Comparison of ENCODE assay signal across 8 mouse cellular contexts in the genomic region with DNA sequence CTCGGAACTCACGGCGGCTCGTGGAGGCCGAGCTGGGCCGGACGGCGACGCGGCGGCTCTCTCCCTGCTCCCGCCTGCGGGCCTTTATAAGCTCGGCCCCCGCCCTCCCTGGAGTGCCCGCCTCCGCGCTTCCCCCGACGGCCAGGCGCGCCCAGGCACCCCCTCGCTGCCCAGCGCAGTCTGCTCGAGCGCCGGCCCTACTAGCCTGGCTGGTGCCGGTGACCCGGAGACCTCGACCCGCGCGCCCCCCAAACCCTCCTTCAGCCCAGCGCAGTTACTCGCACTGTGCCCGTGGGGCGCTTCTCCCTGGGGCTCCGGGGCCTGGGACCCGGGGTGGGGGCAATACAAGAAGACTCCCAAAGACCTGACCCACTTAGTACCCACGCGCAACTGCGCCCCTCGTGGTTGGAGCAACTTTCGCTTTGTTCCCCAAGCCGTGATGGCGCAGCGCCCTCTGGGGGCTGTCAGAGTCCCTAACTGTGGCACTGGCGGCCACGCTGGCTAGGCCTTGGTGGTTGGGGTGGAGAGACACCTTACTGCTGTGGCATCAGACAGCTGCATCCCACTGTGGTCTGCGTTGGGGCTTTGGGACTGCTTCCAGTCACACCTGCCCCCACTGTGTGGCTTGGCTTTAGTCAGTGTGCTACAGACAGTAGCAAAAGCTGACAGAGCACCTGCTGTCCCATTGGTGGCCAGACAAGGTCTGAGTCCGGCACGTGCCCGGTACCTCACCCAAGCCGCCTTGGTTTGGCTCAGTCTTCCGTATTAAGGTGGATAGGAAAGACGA. TPM values are rescaled to one million over a fixed set of nuclear protein-coding genes. Genes with fewer than 3 reads are reported as not detected.
A peak's percentile ranks its signal among the peaks of the same experiment; 100 is the strongest.
DNase-seq lines count a peak whose midpoint lies in the region; ATAC-seq and TF ChIP-seq lines count a peak whose summit lies in the region.

A gene (minus strand): TSS at position 65 of the 787 bp plus-strand sequence.

- peak within 1 kb of the TSS; percentile 76 for H3K4me2 ChIP-seq in hindbrain, embryonic 15.5 days

- no peak for TF ChIP-seq CTCF in Patski (IDR thresholded peaks at IDR 0.05)

- POLR2A ChIA-PET in Patski (lab: Charles Lee) = interaction anchor here (0.9 to 6.6 kb wide), 6 partner anchors 27 to 63 kb away, joined by 3 to 55 read pairs (median 4); no protein-coding TSS in a partner anchor

- H3K27ac ChIP-seq in hindbrain, embryonic 15.5 days (replicated peaks) = peak within 1 kb of the TSS; percentile 16
- H3K27ac ChIP-seq in macrophage = peak within 1 kb of the TSS; percentile 69

- no peaks in the 10 kb centered on the region for H3K9me3 ChIP-seq in hindbrain, embryonic 15.5 days

- H3K4me3 ChIP-seq in hindbrain, embryonic 15.5 days = peak within 1 kb of the TSS; percentile 46
- peak within 1 kb of the TSS; percentile 61 for H3K4me3 ChIP-seq in macrophage (ENCODE audit: inconsistent target)

- peaks cover 14% of the 10 kb centered on the region for H3K4me1 ChIP-seq in hindbrain, embryonic 15.5 days (replicated peaks)

- no peaks in the 10 kb centered on the region for H3K27me3 ChIP-seq in Patski
- peaks cover 32% of the 10 kb centered on the region for H3K27me3 ChIP-seq in hindbrain, embryonic 15.5 days

- peak; percentile 65 for ATAC-seq in Patski
- ATAC-seq in hindbrain, embryonic 15.5 days (ENCODE audit: low FRiP score, low read depth) = peak; percentile 59; the same call in 1 of the 2 replicates

- H3K36me3 ChIP-seq in hindbrain, embryonic 15.5 days = no peaks in the 10 kb centered on the region
- H3K36me3 ChIP-seq in macrophage (ENCODE audit: inconsistent target) = no peaks in the 10 kb centered on the region

- peaks cover 41% of the 10 kb centered on the region for H3K79me2 ChIP-seq in macrophage (ENCODE audit: inconsistent target)

- H3K9ac ChIP-seq in hindbrain, embryonic 15.5 days = peak within 1 kb of the TSS; percentile 46

- CTCF ChIA-PET in Patski (lab: Charles Lee) = interaction anchor here (0.6 to 3.4 kb wide), 11 partner anchors 14 to 149 kb away, joined by 3 to 18 read pairs (median 3); no protein-coding TSS in a partner anchor

- no peak for DNase-seq in Patski (ENCODE audit: low read depth, low spot score)
- peak; percentile 61 to 68 for DNase-seq in cerebellum, postnatal 36 days
- DNase-seq in gastrocnemius, adult 18-20 months (ENCODE audit: low spot score) = peak; percentile 94
- DNase-seq in left cerebral cortex, adult 11 months (ENCODE audit: low spot score) = peak; percentile 51
- peak; percentile 73 for DNase-seq in right cerebral cortex, adult 18-20 months
- DNase-seq in urinary bladder, postnatal 10 days (ENCODE audit: low spot score) = peak; percentile 82

- in situ Hi-C loops in Patski (cut with MboI; ENCODE audit: low pct_unique_long_range_greater_than_20kb) = loop anchor here (10.0 kb wide), 1 partner anchor 47 kb away; no protein-coding TSS in a partner anchor

- 11% methylated on average over 53 of the region's 56 CpGs for WGBS in hindbrain, embryonic 15.5 days
- 8% methylated on average over 56 of the region's 56 CpGs for WGBS in macrophage (ENCODE audit: missing documents)

RNA-seq across cellular contexts. Expression of the gene that starts here (rescaled TPM):
- polyA plus RNA-seq in Patski (2021) = 253 TPM
- 10 to 100 TPM; 11.5 to 13.2 TPM for total RNA-seq in gastrocnemius, adult 18-20 months (2021)
- polyA plus RNA-seq in hindbrain, embryonic 15.5 days (2015; fragmentation: Nextera tagmentation; extraction: Ambion mirVana) = 2.2 and 2.8 TPM in 2 replicates
- total RNA-seq in macrophage (2018; cell fraction: chromatin; rRNA removed) = 1,000 to 10,000 TPM in 3 of 26 experiments, 100 to 1,000 TPM in 22, 10 to 100 TPM in 1; 87.6 to 1,687 (median 236) TPM
- total RNA-seq in macrophage (2018; cell fraction: cytosol; rRNA removed) = 100 to 1,000 TPM in 1 of 26 experiments, 10 to 100 TPM in 25; 40.5 to 139 (median 66.7) TPM
- total RNA-seq in macrophage (2018; cell fraction: nucleus; rRNA removed) = 100 to 1,000 TPM; 100 to 685 (median 171) TPM
- 43.2 to 134 TPM (median 57.2 TPM) in 3 replicates for polyA plus RNA-seq in macrophage (2018)

Comparison
In these comparisons a context has a peak if more than half of its experiments do, and no peak if none do; other contexts are left out.
1. RNA of the gene that starts here (polyA plus RNA-seq): 253 TPM in Patski (single experiment) and 43.2 to 134 TPM in macrophage; 2.2 to 2.8 TPM in hindbrain, embryonic 15.5 days; every median in the first group is over 10 times any median in the second.